Mouse (Mus musculus): Measurements from ENCODE around the gene 7530416G11Rik.

GRCm38 (mm10) chr15:85503127-85503526 is at the start of gene 7530416G11Rik:
- TF ChIP-seq EP300 (IDR thresholded peaks at IDR 0.05; ENCODE audit: low read depth) (no peak), CTCF (IDR thresholded peaks at IDR 0.05; ENCODE audit: low read depth) (no peak)

Measured in heart, postnatal 0 days (tissue).